Mouse (Mus musculus) limb, embryonic 11.5 days (tissue): ENCODE results near the gene Ywhag. TPM values are rescaled to one million over a fixed set of nuclear protein-coding genes. Genes with fewer than 3 reads are reported as not detected.

Experiments used
- ATAC-seq: fragments of 200-750 bp; cut with Nextera tagmentation; 2 replicates; pipeline ENCODE4 v1.8.0; 2017; ENCODE audit warnings: low read depth; ENCODE audit not compliant: insufficient number of reproducible peaks, low FRiP score, low TSS enrichment
- DNase-seq: peaks from one replicate; pipeline ENCODE4 v3.0.0-alpha.2; 2015; ENCODE audit warnings: low spot score
- H3K27ac ChIP-seq: fragments of 300-500 bp; sonication (generic); replicated peaks from 2 replicates; pipeline ENCODE4 v1.5.1; 2014; ENCODE audit warnings: low read depth, mild to moderate bottlenecking, low read length
- H3K27me3 ChIP-seq: fragments of 300-500 bp; sonication (generic); 2 replicates; pipeline ENCODE4 v1.6.1; 2014; ENCODE audit warnings: mild to moderate bottlenecking, low read length, mixed read lengths; ENCODE audit not compliant: control insufficient read depth, insufficient read depth
- H3K36me3 ChIP-seq: fragments of 300-500 bp; sonication (generic); 2 replicates; pipeline ENCODE4 v1.6.1; 2014; ENCODE audit warnings: mild to moderate bottlenecking, low read length, moderate library complexity, mixed read lengths; ENCODE audit not compliant: control insufficient read depth, insufficient read depth
- H3K4me1 ChIP-seq: fragments of 300-500 bp; sonication (generic); 2 replicates; pipeline ENCODE4 v1.6.1; 2014; ENCODE audit warnings: low read length, mixed read lengths; ENCODE audit not compliant: control insufficient read depth, insufficient read depth
- H3K4me2 ChIP-seq: fragments of 300-500 bp; sonication (generic); 2 replicates; pipeline ENCODE4 v1.6.1; 2014; ENCODE audit warnings: low read depth, mild to moderate bottlenecking, moderate library complexity; ENCODE audit not compliant: severe bottlenecking
- H3K4me3 ChIP-seq: fragments of 300-500 bp; sonication (generic); 2 replicates; pipeline ENCODE4 v1.5.1; 2014; ENCODE audit warnings: low read depth, low read length
- H3K9ac ChIP-seq: fragments of 300-500 bp; sonication (generic); 2 replicates; pipeline ENCODE4 v1.6.1; 2014; ENCODE audit warnings: mild to moderate bottlenecking, low read length
- H3K9me3 ChIP-seq: fragments of 300-500 bp; sonication (generic); 2 replicates; pipeline ENCODE4 v1.6.1; 2016; ENCODE audit warnings: low read length; ENCODE audit not compliant: control insufficient read depth
- WGBS: fragments of 180-500 bp; shearing (Covaris S2); extraction: QIAGEN DNeasy Blood & Tissue Kit; methylation state at CpG from one replicate; pipeline ENCODE4 v1.1.7; 2014; 5-methylcytosine and 5-hydroxymethylcytosine counted together
- polyA plus RNA-seq: library from polyadenylated mRNA; unstranded; fragments of >200 nt; fragmentation: Nextera tagmentation; extraction: Ambion mirVana; gene quantifications from 2 replicates; pipeline ENCODE4 v1.2.1, GENCODE M21; 2014

Ywhag gene
- polyA plus RNA-seq = 98.2 and 105 TPM in 2 replicates

DNA sequence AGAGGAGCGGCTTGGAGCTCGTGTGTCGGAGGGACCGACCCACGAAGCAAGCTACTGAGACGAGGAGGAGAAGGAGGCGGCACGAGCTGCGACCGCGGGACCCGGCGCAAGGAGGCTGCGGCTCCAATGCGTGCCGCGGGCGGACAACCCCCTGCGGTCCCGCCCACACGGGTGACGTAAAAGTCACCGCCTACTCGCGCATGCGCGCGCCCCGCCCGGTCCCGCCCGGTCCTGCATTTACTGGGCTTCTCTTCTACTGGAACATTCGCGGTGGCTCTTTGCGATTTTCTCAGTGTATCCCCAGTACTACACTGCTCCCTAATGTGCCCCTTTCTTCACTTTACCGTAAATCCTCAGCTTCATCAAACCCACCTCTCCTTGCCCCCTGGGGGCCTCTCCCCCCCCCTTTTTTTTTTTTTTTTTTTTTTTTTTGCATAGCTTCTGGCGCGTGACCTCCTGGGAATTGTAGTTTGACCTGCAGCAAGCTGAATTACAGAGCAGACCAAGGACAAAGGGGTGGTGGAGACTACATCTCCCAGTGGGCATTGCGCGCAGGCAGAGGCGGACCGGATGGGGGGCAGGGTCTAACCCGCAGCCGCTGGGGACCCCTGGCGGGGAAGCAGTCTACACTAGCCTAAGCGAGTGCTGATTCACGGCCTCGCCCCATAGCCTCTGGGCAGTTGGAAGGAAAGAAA lies at the start of gene Ywhag:
Ywhag (minus strand) TSS at position 136 of the 695 bp plus-strand sequence.
- WGBS = under 1% methylated on average over 48 of the region's 48 CpGs
- H3K27me3 ChIP-seq = no peaks in the 10 kb centered on the region
- peak within 1 kb of the TSS; percentile 78 for H3K4me2 ChIP-seq
- H3K4me3 ChIP-seq = peak within 1 kb of the TSS; percentile 66
- H3K27ac ChIP-seq = peak within 1 kb of the TSS; percentile 89
- H3K36me3 ChIP-seq = peaks cover 7% of the 10 kb centered on the region; the same call in 1 of the 2 replicates
- no peaks in the 10 kb centered on the region for H3K4me1 ChIP-seq
- peak within 1 kb of the TSS; percentile 75 for H3K9ac ChIP-seq
- no peaks in the 10 kb centered on the region for H3K9me3 ChIP-seq
- DNase-seq (peak; percentile 98), ATAC-seq (peak; percentile 94)

DNA sequence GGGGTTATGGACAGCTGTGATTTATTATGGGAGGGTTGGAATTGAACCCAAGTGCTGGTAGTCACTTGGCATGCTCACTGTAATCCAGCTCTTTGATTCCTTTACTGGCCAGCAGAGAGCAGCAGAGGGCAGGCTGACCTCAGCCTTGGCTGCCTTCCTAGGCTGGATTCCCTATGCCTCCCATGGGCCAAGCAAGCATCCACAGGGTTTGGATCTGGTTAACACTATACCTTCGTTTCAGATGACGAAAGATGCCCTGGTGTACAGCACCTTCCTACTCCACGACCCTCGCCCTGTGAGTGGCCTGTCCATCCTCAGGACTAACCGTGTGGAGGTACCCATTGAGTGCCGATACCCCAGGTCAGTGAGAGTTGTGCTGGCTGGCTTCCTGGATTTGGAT lies 48.0 kb upstream of the Ywhag start:
- Histone ChIP-seq H3K36me3 (no peaks in the 10 kb centered on the region), H3K4me1 (no peaks in the 10 kb centered on the region), H3K9me3 (no peaks in the 10 kb centered on the region), H3K27ac (no peak overlapping the region), H3K4me3 (no peak overlapping the region), H3K4me2 (no peak overlapping the region), H3K27me3 (no peaks in the 10 kb centered on the region), H3K9ac (no peak overlapping the region)
- DNase-seq (peak; percentile 78), ATAC-seq (no peak)
- WGBS = 36% methylated on average over 6 of the region's 6 CpGs

DNA sequence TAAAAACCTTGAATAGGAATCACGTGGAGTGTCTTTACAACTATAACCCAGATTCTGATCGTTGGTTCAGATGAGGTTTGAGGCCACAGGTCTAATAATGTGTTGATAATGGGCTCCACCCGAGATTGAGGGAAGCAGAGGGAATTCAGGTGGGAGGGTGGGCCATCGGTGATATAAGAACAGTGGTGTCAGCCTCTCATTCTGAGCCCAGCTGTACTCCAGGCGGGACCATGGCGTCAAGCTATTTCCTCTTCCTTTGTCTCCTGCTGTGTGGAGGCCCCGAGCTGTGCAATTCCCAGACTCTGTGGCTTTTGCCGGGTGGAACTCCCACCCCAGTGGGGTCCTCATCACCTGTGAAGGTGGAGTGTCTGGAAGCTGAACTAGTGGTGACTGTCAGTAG lies 45.5 kb upstream of the Ywhag start, which contains the start of gene Zp3:
Zp3 (plus strand) TSS at position 196 of the 400 bp plus-strand sequence.
- Histone ChIP-seq H3K27ac (no peak within 1 kb of the TSS), H3K4me3 (no peak within 1 kb of the TSS), H3K27me3 (no peaks in the 10 kb centered on the region), H3K9ac (no peak within 1 kb of the TSS), H3K4me2 (no peak within 1 kb of the TSS), H3K4me1 (no peaks in the 10 kb centered on the region), H3K9me3 (no peaks in the 10 kb centered on the region), H3K36me3 (no peaks in the 10 kb centered on the region)
- DNase-seq (no peak), ATAC-seq (no peak)
- 70% methylated on average over 8 of the region's 8 CpGs for WGBS

DNA sequence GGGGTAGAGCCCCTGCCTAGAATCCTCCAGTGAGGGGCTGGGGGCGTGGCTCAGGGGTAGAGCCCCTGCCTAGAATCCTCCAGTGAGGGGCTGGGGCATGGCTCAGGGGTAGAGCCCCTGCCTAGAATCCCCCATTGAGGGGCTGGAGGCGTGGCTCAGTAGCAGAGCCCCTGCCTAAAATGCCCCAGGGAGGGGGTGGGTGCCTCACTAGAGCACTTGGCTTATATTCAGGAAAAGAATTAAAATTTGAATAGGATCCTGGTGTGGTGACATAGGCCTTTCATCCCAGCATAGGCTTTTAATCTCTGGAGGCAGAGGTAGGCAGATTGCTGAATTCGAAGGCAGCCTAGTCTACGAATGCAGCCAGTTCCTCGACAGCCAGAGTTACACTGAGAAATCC lies 45.0 kb upstream of the Ywhag start:
- 88% methylated on average over 5 of the region's 5 CpGs for whole genome bisulfite sequencing
- H3K27ac ChIP-seq = no peak overlapping the region

DNA sequence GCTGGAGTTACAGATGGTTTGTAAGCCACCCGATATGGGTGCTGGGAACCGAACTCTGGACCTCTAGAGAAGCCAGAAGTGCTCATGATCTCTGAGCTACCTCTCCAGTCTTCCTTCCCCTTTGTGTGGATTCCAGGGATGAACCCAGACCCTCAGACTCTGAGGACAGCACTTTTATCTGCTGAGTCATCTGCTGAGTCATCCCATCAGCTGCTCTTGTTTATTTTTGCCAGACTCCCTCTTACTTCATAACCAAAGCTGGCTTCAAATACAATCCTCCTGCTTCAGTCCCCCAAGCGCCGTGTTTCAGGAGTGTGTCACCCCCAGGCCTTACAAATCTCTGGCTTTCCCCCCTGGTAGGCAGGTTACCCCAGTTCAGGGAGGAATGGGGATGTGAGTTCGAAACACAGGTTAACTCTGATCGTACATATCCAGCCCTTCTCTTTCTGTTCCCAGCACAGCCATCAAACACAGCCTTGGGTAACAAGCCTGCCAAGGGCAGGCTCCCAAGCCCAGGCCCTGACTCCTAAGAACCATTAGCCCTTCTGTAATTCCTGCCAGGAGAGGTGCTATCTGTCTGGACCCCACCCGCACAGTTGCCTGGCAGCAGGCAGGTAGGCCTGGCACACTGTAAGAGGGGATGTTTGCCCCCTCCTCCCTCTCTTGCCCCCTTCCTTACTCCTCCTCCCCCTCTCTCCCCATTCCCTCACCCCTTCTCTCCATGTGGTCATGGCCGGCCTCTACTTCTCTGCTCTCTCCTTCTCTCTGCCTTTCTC lies 41.7 kb upstream of the Ywhag start:
- 95% methylated on average over 8 of the region's 8 CpGs for WGBS
- Histone ChIP-seq H3K4me2 (no peak overlapping the region), H3K27ac (no peak overlapping the region), H3K36me3 (no peaks in the 10 kb centered on the region), H3K4me3 (no peak overlapping the region), H3K9ac (no peak overlapping the region), H3K9me3 (no peaks in the 10 kb centered on the region), H3K27me3 (no peaks in the 10 kb centered on the region), H3K4me1 (no peaks in the 10 kb centered on the region)
- ATAC-seq = no peak
- no peak for DNase-seq

More for the DNA sequence above, 45.0 kb upstream of the Ywhag start:
- no peak overlapping the region for H3K4me2 ChIP-seq
- H3K36me3 ChIP-seq = no peaks in the 10 kb centered on the region
- no peaks in the 10 kb centered on the region for H3K27me3 ChIP-seq
- DNase-seq = no peak
- no peak for ATAC-seq
- no peaks in the 10 kb centered on the region for H3K4me1 ChIP-seq
- no peak overlapping the region for H3K9ac ChIP-seq
- H3K4me3 ChIP-seq = no peak overlapping the region
- H3K9me3 ChIP-seq = no peaks in the 10 kb centered on the region

DNA sequence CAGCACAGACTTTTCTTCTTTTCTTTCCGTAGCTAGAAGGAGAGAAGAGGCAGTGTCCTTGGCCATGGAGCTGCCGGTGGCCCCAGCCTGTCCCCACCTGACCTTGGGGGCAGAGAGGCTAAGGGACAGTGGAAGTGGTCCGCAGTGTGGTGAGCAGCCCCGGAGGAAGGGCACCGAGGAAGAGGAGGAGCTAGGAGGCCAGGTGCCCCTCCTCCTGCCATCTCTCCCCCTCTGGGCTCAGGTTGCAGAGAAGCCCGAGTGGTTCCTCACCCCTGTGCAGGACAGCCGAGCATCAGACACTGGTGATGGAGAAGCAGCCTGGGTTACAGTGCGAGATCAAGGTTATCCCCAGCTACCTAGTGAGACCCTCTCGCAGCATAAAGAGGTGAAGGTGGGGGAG lies 39.9 kb upstream of the Ywhag start, which contains the start of gene Ssc4d:
Ssc4d (minus strand) TSS at position 167 of the 400 bp plus-strand sequence.
- DNase-seq = no peak
- H3K9me3 ChIP-seq = no peaks in the 10 kb centered on the region
- H3K4me2 ChIP-seq = peak within 1 kb of the TSS; percentile 37
- no peaks in the 10 kb centered on the region for H3K36me3 ChIP-seq
- 14% methylated on average over 9 of the region's 9 CpGs for WGBS
- peak within 1 kb of the TSS; percentile 12; the same call in 1 of the 2 replicates for H3K4me3 ChIP-seq
- no peak within 1 kb of the TSS for H3K27ac ChIP-seq
- no peak for ATAC-seq
- no peaks in the 10 kb centered on the region for H3K4me1 ChIP-seq
- H3K9ac ChIP-seq = peak within 1 kb of the TSS; percentile 34; the same call in 1 of the 2 replicates
- no peaks in the 10 kb centered on the region for H3K27me3 ChIP-seq

DNA sequence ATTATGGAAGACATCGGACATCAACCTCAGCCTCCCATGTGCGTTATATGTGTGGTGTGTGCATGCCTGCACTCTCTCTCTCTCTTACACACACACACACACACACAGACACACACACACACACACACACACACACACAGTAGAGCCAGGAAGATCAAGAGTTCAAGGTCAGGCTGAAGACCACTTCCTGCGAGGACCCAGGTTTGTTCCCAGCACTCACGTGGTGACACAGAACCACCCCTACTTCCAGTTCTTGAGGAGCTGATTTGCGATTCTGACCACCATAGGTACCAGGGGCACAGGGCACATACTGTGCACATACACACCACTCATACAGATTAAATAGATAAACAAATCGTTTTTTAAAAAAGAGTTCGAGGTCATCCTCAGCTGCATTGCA lies 37.5 kb upstream of the Ywhag start:
- ATAC-seq = no peak
- no peaks in the 10 kb centered on the region for H3K36me3 ChIP-seq
- H3K9me3 ChIP-seq = no peaks in the 10 kb centered on the region
- DNase-seq = no peak
- no peak overlapping the region for H3K4me2 ChIP-seq
- no peak overlapping the region for H3K9ac ChIP-seq
- no peak overlapping the region for H3K27ac ChIP-seq
- 86% methylated on average over 7 of the region's 7 CpGs for WGBS
- H3K4me1 ChIP-seq = no peaks in the 10 kb centered on the region
- no peaks in the 10 kb centered on the region for H3K27me3 ChIP-seq
- no peak overlapping the region for H3K4me3 ChIP-seq

DNA sequence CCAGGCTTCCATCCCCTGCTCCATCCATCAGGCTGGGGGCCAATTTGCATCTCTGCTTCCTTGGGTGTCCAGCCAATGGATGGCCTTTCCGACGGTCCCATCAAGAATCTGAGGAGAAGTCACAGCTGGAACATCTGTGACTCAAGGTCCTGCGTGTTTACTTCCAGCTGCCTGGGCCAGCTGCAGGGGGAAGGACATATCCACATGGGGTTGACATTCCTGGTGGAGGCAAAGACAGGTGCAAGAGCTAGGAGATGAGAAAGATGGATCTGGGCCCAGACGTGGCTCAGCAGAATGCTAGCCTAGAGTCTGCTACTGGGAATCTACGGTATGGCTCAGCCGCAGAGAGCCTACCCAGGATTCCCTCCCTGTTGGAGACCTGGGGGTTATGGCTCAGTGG lies 35.8 kb upstream of the Ywhag start:
- Histone ChIP-seq H3K4me2 (no peak overlapping the region), H3K4me3 (no peak overlapping the region), H3K36me3 (no peaks in the 10 kb centered on the region), H3K27ac (no peak overlapping the region), H3K4me1 (0 out of 2 replicates have a peak, but pooled peaks cover 3% of the 10 kb centered on the region), H3K27me3 (0 out of 2 replicates have a peak, but pooled peaks cover 6% of the 10 kb centered on the region), H3K9me3 (no peaks in the 10 kb centered on the region), H3K9ac (no peak overlapping the region)
- 80% methylated on average over 6 of the region's 6 CpGs for WGBS
- ATAC-seq = no peak
- DNase-seq = no peak
